Mouse (Mus musculus) heart, embryonic 11.5 days (tissue): Measurements from ENCODE around the gene Slc13a5. TPM values are rescaled to one million over a fixed set of nuclear protein-coding genes. Genes with fewer than 3 reads are reported as not detected.

Experiments
- ATAC-seq: fragments of 200-750 bp; cut with Nextera tagmentation; replicated peaks from 2 replicates; pipeline ENCODE4 v1.8.0; 2017; ENCODE audit warnings: moderate library complexity; ENCODE audit not compliant: insufficient number of reproducible peaks, low FRiP score, low TSS enrichment
- H3K27ac ChIP-seq: fragments of 300-500 bp; sonication (generic); 2 replicates; pipeline ENCODE4 v1.5.1; 2014; ENCODE audit warnings: mild to moderate bottlenecking, low read depth, low read length
- H3K27me3 ChIP-seq: fragments of 300-500 bp; sonication (generic); 2 replicates; pipeline ENCODE4 v1.6.1; 2014; ENCODE audit warnings: mild to moderate bottlenecking, low read length, mixed read lengths; ENCODE audit not compliant: control insufficient read depth, insufficient read depth
- H3K36me3 ChIP-seq: fragments of 300-500 bp; sonication (generic); 2 replicates; pipeline ENCODE4 v1.6.1; 2014; ENCODE audit warnings: mild to moderate bottlenecking, low read length, moderate library complexity, mixed read lengths; ENCODE audit not compliant: control insufficient read depth, insufficient read depth
- H3K4me1 ChIP-seq: fragments of 300-500 bp; sonication (generic); 2 replicates; pipeline ENCODE4 v1.6.1; 2014; ENCODE audit warnings: low read length; ENCODE audit not compliant: control insufficient read depth, insufficient read depth
- H3K4me2 ChIP-seq: fragments of 300-500 bp; sonication (generic); 2 replicates; pipeline ENCODE4 v1.6.1; 2014; ENCODE audit warnings: mild to moderate bottlenecking, moderate library complexity
- H3K4me3 ChIP-seq: fragments of 300-500 bp; sonication (generic); 2 replicates; pipeline ENCODE4 v1.5.1; 2014; ENCODE audit warnings: low read depth, low read length
- H3K9ac ChIP-seq: fragments of 300-500 bp; sonication (generic); 2 replicates; pipeline ENCODE4 v1.6.1; 2014; ENCODE audit warnings: mild to moderate bottlenecking, low read depth, low read length, moderate library complexity
- H3K9me3 ChIP-seq: fragments of 300-500 bp; sonication (generic); replicated peaks from 2 replicates; pipeline ENCODE4 v1.6.1; 2016; ENCODE audit warnings: low read length; ENCODE audit not compliant: control insufficient read depth
- WGBS: fragments of 180-500 bp; shearing (Covaris S2); extraction: QIAGEN DNeasy Blood & Tissue Kit; methylation state at CpG from one replicate; pipeline ENCODE4 v1.1.7; 2014; ENCODE audit not compliant: insufficient replicate concordance; 5-methylcytosine and 5-hydroxymethylcytosine counted together
- polyA plus RNA-seq: library from polyadenylated mRNA; unstranded; fragments of >200 nt; fragmentation: Nextera tagmentation; extraction: Ambion mirVana; gene quantifications from 2 replicates; pipeline ENCODE4 v1.2.1, GENCODE M21; 2014

Gene Slc13a5
- 0.24 and 0.58 TPM in 2 replicates for polyA plus RNA-seq

DNA sequence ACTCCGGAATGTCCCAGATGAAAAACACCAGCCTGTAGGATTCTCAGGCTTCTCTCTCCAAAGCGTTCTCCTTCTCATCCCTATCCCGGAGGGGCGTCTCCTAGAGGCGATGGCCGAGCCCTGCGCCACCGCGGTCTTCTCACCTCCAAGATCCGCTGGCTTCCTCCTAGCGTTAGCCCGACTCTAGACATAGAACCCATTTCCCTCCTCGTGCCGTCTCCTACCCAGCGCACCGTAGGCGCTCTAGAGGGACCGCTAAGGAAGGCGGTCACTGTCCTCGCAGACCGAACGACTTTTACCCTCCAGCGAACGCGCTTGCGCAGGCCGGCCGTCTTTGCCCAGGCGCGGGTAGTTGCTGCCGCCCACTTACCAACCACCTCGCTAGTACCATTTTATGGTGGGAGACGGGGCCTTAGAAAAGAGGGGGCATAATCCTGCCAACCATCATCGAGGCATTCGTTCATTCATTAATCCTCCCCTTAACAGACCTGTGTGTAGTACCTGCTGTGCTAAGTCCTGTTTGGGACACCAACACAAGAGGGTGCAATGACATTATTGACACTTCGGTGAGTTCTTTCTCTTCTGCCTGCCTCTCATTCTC, at the start of gene Slc13a5:
TSS of gene Slc13a5 (minus strand) at position 263 of the 601 bp plus-strand sequence.
- 3% methylated on average over 36 of the region's 36 CpGs for WGBS
- no peaks in the 10 kb centered on the region for H3K36me3 ChIP-seq
- no peaks in the 10 kb centered on the region for H3K9me3 ChIP-seq
- H3K4me3 ChIP-seq: peak within 1 kb of the TSS; percentile 47
- peaks cover 8% of the 10 kb centered on the region; the same call in 1 of the 2 replicates for H3K4me1 ChIP-seq
- peak within 1 kb of the TSS; percentile 85 for H3K4me2 ChIP-seq
- peaks cover 37% of the 10 kb centered on the region for H3K27me3 ChIP-seq
- peak within 1 kb of the TSS; percentile 55 for H3K9ac ChIP-seq
- ATAC-seq: no peak; the same call in 1 of the 2 replicates
- no peak within 1 kb of the TSS for H3K27ac ChIP-seq

DNA sequence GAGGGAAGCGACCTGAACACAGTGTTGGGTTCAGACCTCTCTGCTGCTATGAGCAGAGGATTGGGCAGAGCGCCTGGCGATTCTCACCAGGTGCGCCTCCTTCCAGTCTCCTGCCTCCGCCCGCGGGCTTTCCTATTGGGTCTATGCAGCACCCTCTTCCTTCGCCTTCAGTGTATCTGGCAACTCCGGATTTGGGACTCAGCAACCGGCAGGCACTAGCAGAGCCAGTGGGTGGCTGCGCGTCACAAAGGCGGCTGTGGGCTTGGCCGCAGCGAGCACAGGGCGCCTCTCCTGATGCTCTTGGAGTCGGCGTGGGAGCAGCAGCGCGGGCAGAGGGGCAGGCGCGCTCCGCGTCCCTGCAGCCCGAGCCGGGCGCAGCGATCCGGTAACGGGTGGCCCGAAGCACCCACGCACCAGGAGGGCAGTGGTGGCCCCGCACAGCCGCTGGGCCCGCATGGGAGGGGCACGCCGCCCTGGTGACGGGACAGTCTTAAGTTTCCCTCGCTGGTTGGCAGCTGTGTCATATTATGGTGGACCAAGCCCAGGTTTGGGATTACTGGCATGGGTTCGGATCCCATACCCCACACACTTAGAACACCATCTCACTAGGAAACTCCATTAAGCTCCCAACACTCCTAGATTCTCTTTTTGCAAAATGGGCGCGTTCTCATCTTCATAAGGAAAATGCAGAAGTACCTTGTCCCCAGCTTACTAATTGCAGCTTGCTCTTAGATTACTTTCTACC, 47.3 kb upstream of the Slc13a5 start, which contains the start of gene Fbxo39:
TSS of gene Fbxo39 (plus strand) at position 294 of the 745 bp plus-strand sequence.
- Histone ChIP-seq H3K36me3 (no peaks in the 10 kb centered on the region), H3K4me1 (peaks cover 3% of the 10 kb centered on the region; the same call in 1 of the 2 replicates), H3K27me3 (peaks cover 30% of the 10 kb centered on the region), H3K4me3 (peak within 1 kb of the TSS; percentile 35), H3K9ac (0 out of 2 replicates have a peak within 1 kb of the TSS, but pooled peaks have one; percentile 34), H3K4me2 (peak within 1 kb of the TSS; percentile 67), H3K9me3 (no peaks in the 10 kb centered on the region), H3K27ac (no peak within 1 kb of the TSS)
- ATAC-seq: no peak
- 7% methylated on average over 42 of the region's 42 CpGs for WGBS

DNA sequence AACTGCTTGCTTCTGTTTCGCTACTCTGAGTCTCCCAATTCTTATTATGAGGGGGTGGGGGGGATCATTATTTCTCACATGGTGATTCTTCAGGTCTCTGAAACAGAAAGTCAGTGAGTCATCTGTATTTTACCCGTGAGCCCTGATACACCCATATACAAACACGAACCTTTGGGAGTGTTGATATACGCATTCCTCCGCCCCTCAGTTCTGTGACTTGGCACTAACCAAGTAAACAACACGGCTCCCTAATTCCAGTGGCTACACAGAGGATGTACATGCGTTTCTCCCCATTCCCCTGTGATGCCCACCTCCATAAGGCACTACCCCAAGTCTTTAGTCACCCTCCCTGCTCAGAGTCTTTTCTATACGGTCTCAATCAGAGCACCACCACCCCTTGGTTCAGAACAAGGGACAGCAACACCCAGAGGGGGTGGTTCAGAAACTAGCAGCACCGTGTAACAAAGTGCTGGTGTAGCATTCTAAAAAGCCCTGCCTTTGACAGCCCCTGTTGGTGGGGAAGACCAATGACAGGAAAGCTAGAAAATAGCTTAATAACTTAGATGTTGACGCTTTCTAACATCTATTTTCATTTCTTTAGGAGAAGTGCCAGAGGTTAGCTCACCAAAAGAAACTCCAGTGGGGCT, 44.5 kb upstream of the Slc13a5 start:
- WGBS: 82% methylated on average over 10 of the region's 10 CpGs
- H3K4me2 ChIP-seq: no peak overlapping the region
- peaks cover 30% of the 10 kb centered on the region for H3K27me3 ChIP-seq
- ATAC-seq: no peak
- no peak overlapping the region for H3K9ac ChIP-seq
- no peaks in the 10 kb centered on the region for H3K36me3 ChIP-seq
- no peak overlapping the region for H3K27ac ChIP-seq
- no peaks in the 10 kb centered on the region for H3K9me3 ChIP-seq
- H3K4me1 ChIP-seq: peaks cover 8% of the 10 kb centered on the region
- no peak overlapping the region for H3K4me3 ChIP-seq

- no peak overlapping the region for H3K4me3 ChIP-seq
- H3K9me3 ChIP-seq: no peaks in the 10 kb centered on the region
- H3K4me2 ChIP-seq: no peak overlapping the region
- peaks cover 25% of the 10 kb centered on the region for H3K27me3 ChIP-seq
- no peaks in the 10 kb centered on the region for H3K36me3 ChIP-seq
- 63% methylated on average over 4 of the region's 4 CpGs for WGBS
- ATAC-seq: no peak
- no peak overlapping the region for H3K9ac ChIP-seq
- no peak overlapping the region for H3K27ac ChIP-seq
- H3K4me1 ChIP-seq: peaks cover 8% of the 10 kb centered on the region
Observed at GRCm38 (mm10) chr11:72310491-72310890, 43.5 kb upstream of the Slc13a5 start.

- Histone ChIP-seq H3K4me1 (peaks cover 5% of the 10 kb centered on the region), H3K9me3 (no peaks in the 10 kb centered on the region), H3K9ac (no peak overlapping the region), H3K4me3 (no peak overlapping the region), H3K27me3 (peaks cover 10% of the 10 kb centered on the region), H3K36me3 (no peaks in the 10 kb centered on the region), H3K27ac (no peak overlapping the region), H3K4me2 (no peak overlapping the region)
- 4% methylated on average over 2 of the region's 2 CpGs for WGBS
- peak; percentile 69 for ATAC-seq
Observed at GRCm38 (mm10) chr11:72308982-72309381, 42.0 kb upstream of the Slc13a5 start.

- Histone ChIP-seq H3K36me3 (no peaks in the 10 kb centered on the region), H3K9me3 (no peaks in the 10 kb centered on the region), H3K4me2 (no peak overlapping the region), H3K9ac (no peak overlapping the region), H3K4me1 (peaks cover 5% of the 10 kb centered on the region), H3K27me3 (no peaks in the 10 kb centered on the region), H3K27ac (no peak overlapping the region), H3K4me3 (no peak overlapping the region)
- ATAC-seq: no peak
- WGBS: 84% methylated on average over 5 of the region's 5 CpGs
Observed at GRCm38 (mm10) chr11:72307461-72307860, 40.4 kb upstream of the Slc13a5 start.

- ATAC-seq: no peak
- H3K27ac ChIP-seq: no peak overlapping the region
Observed at GRCm38 (mm10) chr11:72302230-72302629, 35.2 kb upstream of the Slc13a5 start.

DNA sequence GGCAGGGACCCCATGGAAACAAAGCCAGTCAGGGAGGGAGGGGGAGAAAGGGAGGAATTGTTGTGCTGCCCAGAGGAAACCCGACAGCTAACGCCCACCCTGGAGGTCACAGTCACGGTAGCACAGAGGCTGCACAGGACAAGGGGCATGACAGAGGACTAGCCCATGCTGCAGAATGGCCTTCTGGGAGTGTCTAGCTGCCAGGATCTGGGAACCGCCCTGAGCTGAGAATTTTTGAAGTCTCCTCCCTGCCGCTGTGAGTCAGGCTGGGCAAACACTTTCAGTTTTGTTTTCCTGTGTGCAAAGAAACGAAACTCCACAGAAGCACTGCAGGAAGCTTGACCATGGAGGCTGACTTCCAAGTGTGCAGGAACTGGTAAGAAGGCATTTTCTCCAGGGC, 34.3 kb upstream of the Slc13a5 start, which contains the start of gene Xaf1:
TSS of gene Xaf1 (plus strand) at position 296 of the 400 bp plus-strand sequence.
- H3K9me3 ChIP-seq: no peaks in the 10 kb centered on the region
- 15% methylated on average over 6 of the region's 6 CpGs for WGBS
- H3K36me3 ChIP-seq: no peaks in the 10 kb centered on the region
- H3K27ac ChIP-seq: 0 out of 2 replicates have a peak within 1 kb of the TSS, but pooled peaks have one; percentile 3
- H3K27me3 ChIP-seq: no peaks in the 10 kb centered on the region
- peak within 1 kb of the TSS; percentile 46 for H3K4me2 ChIP-seq
- H3K4me1 ChIP-seq: 0 out of 2 replicates have a peak, but pooled peaks cover 4% of the 10 kb centered on the region
- H3K4me3 ChIP-seq: no peak within 1 kb of the TSS
- ATAC-seq: no peak
- H3K9ac ChIP-seq: no peak within 1 kb of the TSS

More at GRCm38 (mm10) chr11:72302230-72302629, 35.2 kb upstream of the Slc13a5 start:
- no peaks in the 10 kb centered on the region for H3K27me3 ChIP-seq
- 80% methylated on average over 7 of the region's 7 CpGs for WGBS
- H3K9ac ChIP-seq: no peak overlapping the region
- no peaks in the 10 kb centered on the region for H3K9me3 ChIP-seq
- H3K36me3 ChIP-seq: no peaks in the 10 kb centered on the region
- peak overlapping the region; percentile 46 for H3K4me2 ChIP-seq
- no peak overlapping the region for H3K4me3 ChIP-seq
- 0 out of 2 replicates have a peak, but pooled peaks cover 4% of the 10 kb centered on the region for H3K4me1 ChIP-seq
